Mouse (Mus musculus): Measurements from ENCODE around the gene Ngly1.

Ngly1 gene

GRCm38 (mm10) chr14:16260541-16260940 lies 11.5 kb downstream of the Ngly1 start:
- no peak for DNase-seq (ENCODE audit: low spot score in 2 of 2)

- no peak for DNase-seq (ENCODE audit: low spot score in 2 of 2)
Observed at GRCm38 (mm10) chr14:16261869-16262268, 12.8 kb downstream of the Ngly1 start.

GRCm38 (mm10) chr14:16267028-16267427 lies 17.9 kb downstream of the Ngly1 start:
- DNase-seq (ENCODE audit: low spot score in 2 of 2), result no peak

GRCm38 (mm10) chr14:16269776-16270175 lies 20.7 kb downstream of the Ngly1 start:
- no peak for DNase-seq (ENCODE audit: low spot score in 2 of 2)

GRCm38 (mm10) chr14:16273677-16274076 lies 24.6 kb downstream of the Ngly1 start:
- DNase-seq (ENCODE audit: low spot score in 2 of 2), result no peak

- no peak for DNase-seq (ENCODE audit: low spot score in 2 of 2)
Observed at GRCm38 (mm10) chr14:16279196-16279595, 30.1 kb downstream of the Ngly1 start.

GRCm38 (mm10) chr14:16283966-16284365 lies 34.9 kb downstream of the Ngly1 start:
- DNase-seq (ENCODE audit: low spot score in 2 of 2), result no peak

GRCm38 (mm10) chr14:16292371-16292770 lies 43.3 kb downstream of the Ngly1 start:
- no peak for DNase-seq (ENCODE audit: low spot score in 2 of 2)

- DNase-seq (ENCODE audit: low spot score in 2 of 2), result no peak
Observed at GRCm38 (mm10) chr14:16293015-16293414, 43.9 kb downstream of the Ngly1 start.

GRCm38 (mm10) chr14:16293921-16294320 lies 44.8 kb downstream of the Ngly1 start:
- DNase-seq (ENCODE audit: low spot score in 2 of 2), result no peak

- DNase-seq (ENCODE audit: low spot score in 2 of 2), result no peak
Observed at GRCm38 (mm10) chr14:16296816-16297468, 47.9 kb downstream of the Ngly1 start.

- no peak for DNase-seq (ENCODE audit: low spot score in 2 of 2)
Observed at GRCm38 (mm10) chr14:16301735-16302134, 52.7 kb downstream of the Ngly1 start.

GRCm38 (mm10) chr14:16302688-16303087 lies 53.6 kb downstream of the Ngly1 start:
- DNase-seq (ENCODE audit: low spot score in 2 of 2), result no peak

GRCm38 (mm10) chr14:16310791-16311190 lies 61.7 kb downstream of the Ngly1 start:
- peak in 1 of 2 experiments; percentile 24 for DNase-seq (ENCODE audit: low spot score in 2 of 2)

GRCm38 (mm10) chr14:16312599-16312998 lies 63.5 kb downstream of the Ngly1 start:
- no peak for DNase-seq (ENCODE audit: low spot score in 2 of 2)

- DNase-seq (ENCODE audit: low spot score in 2 of 2), result peak in 1 of 2 experiments; percentile 45
Observed at GRCm38 (mm10) chr14:16313073-16313472, 64.0 kb downstream of the Ngly1 start.

GRCm38 (mm10) chr14:16313936-16314521 lies 64.9 kb downstream of the Ngly1 start:
- DNase-seq (ENCODE audit: low spot score in 2 of 2), result peak in 1 of 2 experiments; percentile 48

- peak in 1 of 2 experiments; percentile 38 for DNase-seq (ENCODE audit: low spot score in 2 of 2)
Observed at GRCm38 (mm10) chr14:16314842-16315241, 65.8 kb downstream of the Ngly1 start.

- no peak for DNase-seq (ENCODE audit: low spot score in 2 of 2)
Observed at GRCm38 (mm10) chr14:16316715-16317114, 67.6 kb downstream of the Ngly1 start.

- DNase-seq (ENCODE audit: low spot score in 2 of 2), result peak in 1 of 2 experiments; percentile 27
Observed at GRCm38 (mm10) chr14:16319818-16320217, 70.7 kb downstream of the Ngly1 start.

GRCm38 (mm10) chr14:16324394-16324793 lies 75.3 kb downstream of the Ngly1 start:
- DNase-seq (ENCODE audit: low spot score in 2 of 2), result no peak

GRCm38 (mm10) chr14:16325208-16325607 lies 76.1 kb downstream of the Ngly1 start:
- no peak for DNase-seq (ENCODE audit: low spot score in 2 of 2)

GRCm38 (mm10) chr14:16328531-16328930 lies 79.5 kb downstream of the Ngly1 start:
- no peak for DNase-seq (ENCODE audit: low spot score in 2 of 2)

All from spleen, postnatal 4 days (tissue).